Mouse (Mus musculus): ENCODE measurements around the gene Neil1.

DNA sequence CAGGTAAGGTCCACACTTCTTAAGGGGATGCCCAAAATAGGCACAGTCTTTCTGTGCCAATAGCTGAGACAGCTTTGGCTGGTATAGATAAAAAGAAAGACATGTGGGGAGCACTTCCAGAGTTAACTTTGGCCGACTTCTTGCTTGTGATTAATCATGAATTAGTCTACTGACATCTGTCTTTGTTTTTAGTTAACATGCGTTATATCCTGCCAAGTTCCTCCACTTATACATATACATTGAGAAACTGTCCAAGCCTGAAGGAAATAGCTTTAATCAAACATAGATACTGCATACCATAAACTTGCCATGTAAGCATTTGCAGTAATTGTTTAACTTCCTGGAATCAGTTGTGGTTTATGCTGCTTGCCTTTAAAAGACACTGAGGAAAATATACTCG lies 48.6 kb upstream of the Neil1 start:
- no peak for TF ChIP-seq CEBPB (IDR thresholded peaks at IDR 0.05; ENCODE audit: low read depth)
- TF ChIP-seq CTCF (IDR thresholded peaks at IDR 0.05; ENCODE audit: control insufficient read depth, insufficient read depth, insufficient read length), result no peak
- TF ChIP-seq USF1 (IDR thresholded peaks at IDR 0.05; ENCODE audit: low read depth), result no peak
- no peak for TF ChIP-seq MAX (IDR thresholded peaks at IDR 0.05)
- TF ChIP-seq MYOG (IDR thresholded peaks at IDR 0.05; ENCODE audit: control insufficient read depth, extremely low read depth, insufficient read length), result no peak
- no peak for TF ChIP-seq MYOD1 (IDR thresholded peaks at IDR 0.05; ENCODE audit: control insufficient read depth, insufficient read length, low read depth)
- no peak for TF ChIP-seq FOSL1 (IDR thresholded peaks at IDR 0.05; ENCODE audit: insufficient read depth, low read length, poor library complexity, severe bottlenecking)
